Comparison of ENCODE assay signal across 8 mouse cellular contexts in genomic region chr11:57696807-57697251, GRCm38 (mm10). TPM values are rescaled to one million over a fixed set of nuclear protein-coding genes. Genes with fewer than 3 reads are reported as not detected.
DNase-seq lines count a peak whose midpoint lies in the region; ATAC-seq and TF ChIP-seq lines count a peak whose summit lies in the region.

No protein-coding gene starts in this region.

- no peaks in the 10 kb centered on the region for H3K9me3 ChIP-seq in heart, embryonic 13.5 days
- no peaks in the 10 kb centered on the region for H3K9me3 ChIP-seq in neural tube, embryonic 14.5 days (ENCODE audit: control insufficient read depth, low read length)

- H3K36me3 ChIP-seq in heart, embryonic 13.5 days = no peaks in the 10 kb centered on the region
- H3K36me3 ChIP-seq in neural tube, embryonic 14.5 days (ENCODE audit: control insufficient read depth, insufficient read depth, low read length) = no peaks in the 10 kb centered on the region

- peaks cover 2% of the 10 kb centered on the region; the same call in 1 of the 2 replicates for H3K4me1 ChIP-seq in lung, adult 2 months (ENCODE audit: control insufficient read depth, insufficient read depth, low read length)
- peaks cover 27% of the 10 kb centered on the region for H3K4me1 ChIP-seq in heart, embryonic 13.5 days
- peaks cover 18% of the 10 kb centered on the region for H3K4me1 ChIP-seq in neural tube, embryonic 14.5 days (ENCODE audit: control insufficient read depth, insufficient read depth, low read length)

- peak; percentile 28 to 45 for DNase-seq in lung, adult 18-20 months
- no peak for DNase-seq in lung, adult 2 months
- DNase-seq in kidney, postnatal 36 days = peak; percentile 68 to 77
- DNase-seq in frontal cortex, adult 2 months (ENCODE audit: extremely low spot score in 1 of 2, low spot score in 1 of 2) = no peak
- no peak for DNase-seq in layer of hippocampus, adult 2 months (ENCODE audit: low spot score in 2 of 2)

- 41% methylated on average over 5 of the region's 5 CpGs for WGBS in lung, adult 2 months
- 60% methylated on average over 5 of the region's 5 CpGs for WGBS in heart, embryonic 13.5 days
- 17% methylated on average over 5 of the region's 5 CpGs for WGBS in neural tube, embryonic 14.5 days

- no peak for TF ChIP-seq POLR2A in lung, adult 2 months (IDR thresholded peaks at IDR 0.05; ENCODE audit: borderline replicate concordance, extremely low read depth, low read depth, low read length)

- H3K27me3 ChIP-seq in heart, embryonic 13.5 days (replicated peaks) = no peaks in the 10 kb centered on the region
- no peaks in the 10 kb centered on the region for H3K27me3 ChIP-seq in neural tube, embryonic 14.5 days (ENCODE audit: control insufficient read depth, insufficient read depth, low read length)

- H3K9ac ChIP-seq in heart, embryonic 13.5 days = 0 out of 2 replicates have a peak overlapping the region, but pooled peaks have one; percentile 14
- no peak overlapping the region for H3K9ac ChIP-seq in neural tube, embryonic 14.5 days (replicated peaks; ENCODE audit: low read depth, low read length)

- no peak overlapping the region for H3K4me2 ChIP-seq in heart, embryonic 13.5 days
- peak overlapping the region; percentile 24; the same call in 1 of the 2 replicates for H3K4me2 ChIP-seq in neural tube, embryonic 14.5 days (ENCODE audit: low read depth, low read length)

- peak; percentile 19; the same call in 1 of the 2 replicates for ATAC-seq in heart, embryonic 13.5 days (ENCODE audit: extremely low read depth, insufficient number of reproducible peaks, low FRiP score, low TSS enrichment)
- peak; percentile 82 for ATAC-seq in neural tube, embryonic 14.5 days (ENCODE audit: low read depth)
- no peak for ATAC-seq in frontal cortex, adult (ENCODE audit: low TSS enrichment)

- H3K4me3 ChIP-seq in lung, adult 2 months (replicated peaks; ENCODE audit: extremely low read depth, low read depth, low read length) = no peak overlapping the region
- H3K4me3 ChIP-seq in heart, embryonic 13.5 days = no peak overlapping the region
- H3K4me3 ChIP-seq in neural tube, embryonic 14.5 days (ENCODE audit: low read depth, low read length) = no peak overlapping the region
- H3K4me3 ChIP-seq in layer of hippocampus, adult 2 months = no peak overlapping the region; the same call in 1 of the 2 replicates

- TF ChIP-seq CTCF in lung, adult 2 months (IDR thresholded peaks at IDR 0.05; ENCODE audit: insufficient read depth, low read length) = no peak
- TF ChIP-seq CTCF in layer of hippocampus, adult 2 months (conservative IDR thresholded peaks at IDR 0.05) = no peak

- H3K27ac ChIP-seq in heart, embryonic 13.5 days (replicated peaks) = 0 out of 2 replicates have a peak overlapping the region, but pooled peaks have one; percentile 20
- no peak overlapping the region for H3K27ac ChIP-seq in neural tube, embryonic 14.5 days (ENCODE audit: low read depth, low read length)
- no peak overlapping the region for H3K27ac ChIP-seq in layer of hippocampus, adult 2 months

RNA-seq across cellular contexts. Expression of gene Galnt10, which starts 51.6 kb away (rescaled TPM):
- 6.4 and 8.1 TPM in 2 replicates for polyA plus RNA-seq in lung, adult 2 months (2012; rRNA removed)
- 10.3 and 11.4 TPM in 2 replicates for polyA plus RNA-seq in heart, embryonic 13.5 days (2015; fragmentation: Nextera tagmentation; extraction: Ambion mirVana)
- polyA plus RNA-seq in neural tube, embryonic 14.5 days (2014; fragmentation: Nextera tagmentation; extraction: Ambion mirVana) = 4.5 and 8.4 TPM in 2 replicates
- 8.6 and 9.7 TPM in 2 replicates for polyA plus RNA-seq in frontal cortex, adult 2 months (2012; rRNA removed)
- 1 to 10 TPM; 6.3 TPM for total RNA-seq in layer of hippocampus, adult 2 months (2021)

Comparison
In these comparisons a context has a peak if more than half of its experiments do, and no peak if none do; other contexts are left out.
1. DNase-seq: peak in lung, adult 18-20 months (2 of 2) and kidney, postnatal 36 days (2 of 2); none in lung, adult 2 months (single experiment), frontal cortex, adult 2 months (0 of 2) and layer of hippocampus, adult 2 months (0 of 2).